Mouse (Mus musculus): Measurements from ENCODE around the gene Sytl1.
A peak's percentile ranks its signal among the peaks of the same experiment; 100 is the strongest.

GRCm38 (mm10) chr4:133261641-133262374 lies 1.1 kb downstream of the Sytl1 start:
- TF ChIP-seq CTCF (IDR thresholded peaks at IDR 0.05; ENCODE audit: borderline replicate concordance, control insufficient read depth, extremely low read depth, insufficient read depth, low read length, poor library complexity) (peak; percentile 10; the same call in 1 of the 2 replicates), POLR2A (IDR thresholded peaks at IDR 0.05; ENCODE audit: control insufficient read depth, extremely low read depth, insufficient read depth, low read length, poor library complexity) (no peak)

All from thymus, adult 2 months (tissue).